Mouse (Mus musculus): ENCODE results near the gene Cpm. TPM values are rescaled to one million over a fixed set of nuclear protein-coding genes. Genes with fewer than 3 reads are reported as not detected.

The Cpm gene
- polyA plus RNA-seq, 1 experiment, result 0.07 TPM

DNA sequence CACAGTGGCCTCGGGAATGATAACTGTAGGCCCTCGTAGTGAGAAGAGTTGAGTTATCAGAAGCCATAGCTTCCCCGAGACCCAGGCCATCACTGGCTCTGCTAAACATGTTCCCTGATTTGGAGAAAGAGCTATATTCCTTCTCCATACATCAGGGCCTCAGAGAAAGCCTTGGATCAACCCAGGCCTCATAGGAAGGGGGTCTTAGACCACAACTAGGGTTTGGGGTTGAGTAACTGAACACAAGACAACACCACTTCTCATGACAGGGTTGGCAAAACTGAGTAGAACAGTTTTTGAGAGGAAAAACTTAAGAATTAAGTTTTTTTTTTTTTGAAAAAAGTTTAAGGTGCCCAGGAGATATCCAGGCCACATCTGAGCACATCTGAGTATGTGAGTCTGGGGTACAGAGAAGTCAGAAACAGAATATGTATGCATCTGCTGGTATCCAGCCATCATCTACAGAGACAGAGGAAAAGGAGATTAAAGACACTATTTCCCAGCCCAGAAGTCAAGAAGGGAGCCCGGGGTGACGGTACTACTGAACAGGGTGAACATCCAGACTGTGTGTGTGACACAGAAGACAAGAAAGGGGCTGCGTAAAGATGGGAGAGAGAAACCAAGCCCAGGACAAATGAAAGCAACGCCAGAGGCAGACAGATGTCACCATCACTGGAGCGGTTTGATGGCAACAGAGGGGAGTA lies 26.0 kb upstream of the Cpm start:
- H3K4me3 ChIP-seq, result no peak overlapping the region
- no peak overlapping the region for H3K4me2 ChIP-seq (ENCODE audit: low read depth)
- TF ChIP-seq POLR2A (IDR thresholded peaks at IDR 0.05; ENCODE audit: insufficient read length, low read depth) (no peak), SRF (IDR thresholded peaks at IDR 0.05; ENCODE audit: control insufficient read depth, insufficient read length, low read depth) (no peak), MYOG (IDR thresholded peaks at IDR 0.05; ENCODE audit: control insufficient read depth in 1 of 3, insufficient read depth in 1 of 3, insufficient read length in 2 of 3, low read depth in 2 of 3) (no peak), MYOD1 (IDR thresholded peaks at IDR 0.05; ENCODE audit: control insufficient read depth in 1 of 3, insufficient read length in 2 of 3, low read depth in 2 of 3) (no peak), E2F4 (IDR thresholded peaks at IDR 0.05; ENCODE audit: insufficient read depth) (no peak), CEBPB (IDR thresholded peaks at IDR 0.05; ENCODE audit: insufficient read depth, poor library complexity, severe bottlenecking) (no peak), TCF12 (IDR thresholded peaks at IDR 0.05; ENCODE audit: insufficient read depth, poor library complexity, severe bottlenecking) (no peak), POLR2AphosphoS2 (IDR thresholded peaks at IDR 0.05; ENCODE audit: insufficient read length, low read depth) (no peak), TCF3 (IDR thresholded peaks at IDR 0.05; ENCODE audit: insufficient read length, low read depth) (no peak), USF1 (IDR thresholded peaks at IDR 0.05; ENCODE audit: low read depth) (no peak), REST (IDR thresholded peaks at IDR 0.05; ENCODE audit: insufficient read depth, insufficient read length) (no peak), MAX (IDR thresholded peaks at IDR 0.05; ENCODE audit: low read depth) (no peak)

GRCm38 (mm10) chr10:117603834-117604623 lies 25.3 kb upstream of the Cpm start:
- no peaks in the 10 kb centered on the region for H3K27me3 ChIP-seq (ENCODE audit: control insufficient read depth, insufficient read depth, insufficient read length)
- no peaks in the 10 kb centered on the region for H3K79me2 ChIP-seq (ENCODE audit: control insufficient read depth, insufficient read depth)
- no peak overlapping the region for H3ac ChIP-seq (ENCODE audit: control insufficient read depth, insufficient read length)
- peak overlapping the region; percentile 41 for H3K4me2 ChIP-seq (ENCODE audit: low read depth)
- H3K36me3 ChIP-seq (ENCODE audit: control insufficient read depth, insufficient read depth), result no peaks in the 10 kb centered on the region
- H3K4me3 ChIP-seq, result no peak overlapping the region
- TF ChIP-seq TCF3 (IDR thresholded peaks at IDR 0.05; ENCODE audit: insufficient read length, low read depth), result no peak
- TF ChIP-seq TCF12 (IDR thresholded peaks at IDR 0.05; ENCODE audit: insufficient read depth, poor library complexity, severe bottlenecking), result no peak
- TF ChIP-seq MAX (IDR thresholded peaks at IDR 0.05; ENCODE audit: low read depth), result no peak
- TF ChIP-seq REST (IDR thresholded peaks at IDR 0.05; ENCODE audit: insufficient read depth, insufficient read length), result no peak
- TF ChIP-seq POLR2AphosphoS2 (IDR thresholded peaks at IDR 0.05; ENCODE audit: insufficient read length, low read depth), result no peak
- no peak for TF ChIP-seq E2F4 (IDR thresholded peaks at IDR 0.05; ENCODE audit: insufficient read depth)
- no peak for TF ChIP-seq MYOG (IDR thresholded peaks at IDR 0.05; ENCODE audit: control insufficient read depth in 1 of 3, insufficient read depth in 1 of 3, insufficient read length in 2 of 3, low read depth in 2 of 3)

More for the DNA sequence above, 26.0 kb upstream of the Cpm start:
- Histone ChIP-seq H3K36me3 (ENCODE audit: control insufficient read depth, insufficient read depth) (no peaks in the 10 kb centered on the region), H3K27me3 (ENCODE audit: control insufficient read depth, insufficient read depth, insufficient read length) (no peaks in the 10 kb centered on the region), H3ac (ENCODE audit: control insufficient read depth, insufficient read length) (no peak overlapping the region), H3K79me2 (ENCODE audit: control insufficient read depth, insufficient read depth) (no peaks in the 10 kb centered on the region)

DNA sequence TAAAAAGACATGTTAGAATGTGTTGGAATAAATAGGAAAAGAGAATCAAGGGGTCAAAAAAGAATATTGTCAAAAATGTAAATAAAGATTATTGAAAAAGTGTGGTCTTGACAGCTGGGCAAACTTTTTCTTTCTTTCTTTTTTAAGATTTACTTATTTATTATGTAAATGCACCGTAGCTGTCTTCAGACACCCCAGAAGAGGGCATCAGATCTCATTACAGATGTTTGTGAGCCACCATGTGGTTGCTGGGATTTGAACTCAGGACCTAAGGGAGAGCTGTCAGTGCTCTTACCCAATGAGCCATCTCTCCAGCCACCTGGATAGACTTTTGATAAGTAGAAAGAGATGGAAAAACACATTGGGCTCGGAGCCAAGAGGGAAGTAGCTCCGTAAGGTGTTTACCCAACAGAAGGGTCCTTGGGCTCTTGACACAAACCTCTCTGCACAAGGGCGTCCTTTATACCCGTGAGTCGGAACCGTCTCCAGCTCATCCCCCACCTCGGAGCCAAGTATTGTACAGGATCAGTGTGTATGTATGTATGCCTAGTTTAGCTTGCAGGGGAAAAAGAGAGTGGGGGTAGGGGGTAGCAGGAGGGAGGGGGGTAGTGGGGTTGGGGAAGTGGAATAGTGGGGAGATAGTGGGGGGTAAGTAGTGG lies 24.5 kb upstream of the Cpm start:
- H3ac ChIP-seq (ENCODE audit: control insufficient read depth, insufficient read length), result no peak overlapping the region
- H3K4me3 ChIP-seq, result no peak overlapping the region
- no peaks in the 10 kb centered on the region for H3K27me3 ChIP-seq (ENCODE audit: control insufficient read depth, insufficient read depth, insufficient read length)
- H3K4me2 ChIP-seq (ENCODE audit: low read depth), result no peak overlapping the region
- no peak for TF ChIP-seq MYOG (IDR thresholded peaks at IDR 0.05; ENCODE audit: control insufficient read depth in 1 of 3, insufficient read depth in 1 of 3, insufficient read length in 2 of 3, low read depth in 2 of 3)
- TF ChIP-seq E2F4 (IDR thresholded peaks at IDR 0.05; ENCODE audit: insufficient read depth), result no peak
- no peak for TF ChIP-seq TCF3 (IDR thresholded peaks at IDR 0.05; ENCODE audit: insufficient read length, low read depth)
- TF ChIP-seq POLR2AphosphoS2 (IDR thresholded peaks at IDR 0.05; ENCODE audit: insufficient read length, low read depth), result no peak
- no peak for TF ChIP-seq TCF12 (IDR thresholded peaks at IDR 0.05; ENCODE audit: insufficient read depth, poor library complexity, severe bottlenecking)
- no peak for TF ChIP-seq REST (IDR thresholded peaks at IDR 0.05; ENCODE audit: insufficient read depth, insufficient read length)
- TF ChIP-seq MYOD1 (IDR thresholded peaks at IDR 0.05; ENCODE audit: control insufficient read depth in 1 of 3, insufficient read length in 2 of 3, low read depth in 2 of 3), result no peak
- no peak for TF ChIP-seq POLR2A (IDR thresholded peaks at IDR 0.05; ENCODE audit: insufficient read length, low read depth)
- TF ChIP-seq CEBPB (IDR thresholded peaks at IDR 0.05; ENCODE audit: insufficient read depth, poor library complexity, severe bottlenecking), result no peak
- TF ChIP-seq USF1 (IDR thresholded peaks at IDR 0.05; ENCODE audit: low read depth), result no peak
- no peak for TF ChIP-seq MAX (IDR thresholded peaks at IDR 0.05; ENCODE audit: low read depth)
- TF ChIP-seq SRF (IDR thresholded peaks at IDR 0.05; ENCODE audit: control insufficient read depth, insufficient read length, low read depth), result no peak
- H3K36me3 ChIP-seq (ENCODE audit: control insufficient read depth, insufficient read depth), result no peaks in the 10 kb centered on the region
- H3K79me2 ChIP-seq (ENCODE audit: control insufficient read depth, insufficient read depth), result no peaks in the 10 kb centered on the region

GRCm38 (mm10) chr10:117605283-117606243 lies 23.7 kb upstream of the Cpm start:
- H3K36me3 ChIP-seq (ENCODE audit: control insufficient read depth, insufficient read depth), result no peaks in the 10 kb centered on the region
- H3K4me2 ChIP-seq (ENCODE audit: low read depth), result no peak overlapping the region
- H3K79me2 ChIP-seq (ENCODE audit: control insufficient read depth, insufficient read depth), result no peaks in the 10 kb centered on the region
- TF ChIP-seq SRF (IDR thresholded peaks at IDR 0.05; ENCODE audit: control insufficient read depth, insufficient read length, low read depth), result no peak
- TF ChIP-seq USF1 (IDR thresholded peaks at IDR 0.05; ENCODE audit: low read depth), result no peak
- TF ChIP-seq TCF12 (IDR thresholded peaks at IDR 0.05; ENCODE audit: insufficient read depth, poor library complexity, severe bottlenecking), result no peak
- TF ChIP-seq E2F4 (IDR thresholded peaks at IDR 0.05; ENCODE audit: insufficient read depth), result no peak
- TF ChIP-seq MAX (IDR thresholded peaks at IDR 0.05; ENCODE audit: low read depth), result no peak
- TF ChIP-seq POLR2A (IDR thresholded peaks at IDR 0.05; ENCODE audit: insufficient read length, low read depth), result no peak
- no peak for TF ChIP-seq REST (IDR thresholded peaks at IDR 0.05; ENCODE audit: insufficient read depth, insufficient read length)
- TF ChIP-seq TCF3 (IDR thresholded peaks at IDR 0.05; ENCODE audit: insufficient read length, low read depth), result no peak
- no peak for TF ChIP-seq POLR2AphosphoS2 (IDR thresholded peaks at IDR 0.05; ENCODE audit: insufficient read length, low read depth)
- no peak for TF ChIP-seq MYOG (IDR thresholded peaks at IDR 0.05; ENCODE audit: control insufficient read depth in 1 of 3, insufficient read depth in 1 of 3, insufficient read length in 2 of 3, low read depth in 2 of 3)
- no peak for TF ChIP-seq CEBPB (IDR thresholded peaks at IDR 0.05; ENCODE audit: insufficient read depth, poor library complexity, severe bottlenecking)
- no peak for TF ChIP-seq MYOD1 (IDR thresholded peaks at IDR 0.05; ENCODE audit: control insufficient read depth in 1 of 3, insufficient read length in 2 of 3, low read depth in 2 of 3)
- H3ac ChIP-seq (ENCODE audit: control insufficient read depth, insufficient read length), result no peak overlapping the region
- H3K4me3 ChIP-seq, result no peak overlapping the region
- no peaks in the 10 kb centered on the region for H3K27me3 ChIP-seq (ENCODE audit: control insufficient read depth, insufficient read depth, insufficient read length)
